Mouse (Mus musculus): ENCODE measurements around the gene Negr1. TPM values are rescaled to one million over a fixed set of nuclear protein-coding genes. Genes with fewer than 3 reads are reported as not detected.

The Negr1 gene
- total RNA-seq, 1 experiment: 0.31 TPM

GRCm38 (mm10) chr3:156934778-156935290 lies 373.2 kb downstream of the Negr1 start:
- H3K9ac ChIP-seq (ENCODE audit: insufficient read depth, low read depth, low read length, poor library complexity, severe bottlenecking): no peak overlapping the region
- in situ Hi-C loops (cut with MboI; ENCODE audit: low sequenced_read_pairs in 2 of 2, unreplicated experiment in 2 of 2): no loop called here
- DNase-seq (ENCODE audit: low read depth, low spot score): no peak
- no peak overlapping the region for H3K27ac ChIP-seq (ENCODE audit: insufficient read depth, low read depth, low read length, poor library complexity, severe bottlenecking)
- no peaks in the 10 kb centered on the region for H3K36me3 ChIP-seq (ENCODE audit: control insufficient read depth, insufficient read depth, low read length, poor library complexity, severe bottlenecking)
- no peaks in the 10 kb centered on the region for H3K9me3 ChIP-seq (ENCODE audit: control insufficient read depth, insufficient read depth, low read depth, low read length)
- H3K4me1 ChIP-seq (ENCODE audit: control insufficient read depth in 2 of 2, insufficient read depth in 2 of 2, low read length in 2 of 2, poor library complexity in 1 of 2): no peaks in the 10 kb centered on the region
- no peak for TF ChIP-seq MAFK (IDR thresholded peaks at IDR 0.05; ENCODE audit: insufficient read depth, low read depth, low read length)
- no peak for TF ChIP-seq ZC3H11A (IDR thresholded peaks at IDR 0.05; ENCODE audit: borderline replicate concordance, low read depth, low read length)
- no peak for TF ChIP-seq ZNF384 (IDR thresholded peaks at IDR 0.05; ENCODE audit: low read depth, low read length)
- no peak for TF ChIP-seq HCFC1 (IDR thresholded peaks at IDR 0.05; ENCODE audit: borderline replicate concordance, insufficient read depth, low read length)
- no peak for TF ChIP-seq CHD2 (IDR thresholded peaks at IDR 0.05; ENCODE audit: low read depth, low read length)
- H3K4me3 ChIP-seq (ENCODE audit: insufficient read depth in 1 of 2, low read depth in 1 of 2, low read length in 2 of 2, poor library complexity in 1 of 2, severe bottlenecking in 1 of 2): no peak overlapping the region

- H3K9ac ChIP-seq (ENCODE audit: insufficient read depth, low read depth, low read length, poor library complexity, severe bottlenecking): no peak overlapping the region
- in situ Hi-C loops (cut with MboI; ENCODE audit: low sequenced_read_pairs in 2 of 2, unreplicated experiment in 2 of 2): no loop called here
- no peaks in the 10 kb centered on the region for H3K9me3 ChIP-seq (ENCODE audit: control insufficient read depth, insufficient read depth, low read depth, low read length)
- no peak overlapping the region for H3K4me3 ChIP-seq (ENCODE audit: insufficient read depth in 1 of 2, low read depth in 1 of 2, low read length in 2 of 2, poor library complexity in 1 of 2, severe bottlenecking in 1 of 2)
- H3K4me1 ChIP-seq (ENCODE audit: control insufficient read depth in 2 of 2, insufficient read depth in 2 of 2, low read length in 2 of 2, poor library complexity in 1 of 2): no peaks in the 10 kb centered on the region
- DNase-seq (ENCODE audit: low read depth, low spot score): no peak
- TF ChIP-seq HCFC1 (IDR thresholded peaks at IDR 0.05; ENCODE audit: borderline replicate concordance, insufficient read depth, low read length): no peak
- no peak for TF ChIP-seq CHD2 (IDR thresholded peaks at IDR 0.05; ENCODE audit: low read depth, low read length)
- TF ChIP-seq ZC3H11A (IDR thresholded peaks at IDR 0.05; ENCODE audit: borderline replicate concordance, low read depth, low read length): no peak
- TF ChIP-seq ZNF384 (IDR thresholded peaks at IDR 0.05; ENCODE audit: low read depth, low read length): no peak
- TF ChIP-seq MAFK (IDR thresholded peaks at IDR 0.05; ENCODE audit: insufficient read depth, low read depth, low read length): no peak
- H3K27ac ChIP-seq (ENCODE audit: insufficient read depth, low read depth, low read length, poor library complexity, severe bottlenecking): no peak overlapping the region
- no peaks in the 10 kb centered on the region for H3K36me3 ChIP-seq (ENCODE audit: control insufficient read depth, insufficient read depth, low read length, poor library complexity, severe bottlenecking)
Measured at GRCm38 (mm10) chr3:156947404-156947803, 385.8 kb downstream of the Negr1 start.

- Histone ChIP-seq H3K4me1 (ENCODE audit: control insufficient read depth in 2 of 2, insufficient read depth in 2 of 2, low read length in 2 of 2, poor library complexity in 1 of 2) (no peaks in the 10 kb centered on the region), H3K9me3 (ENCODE audit: control insufficient read depth, insufficient read depth, low read depth, low read length) (no peaks in the 10 kb centered on the region), H3K4me3 (ENCODE audit: insufficient read depth in 1 of 2, low read depth in 1 of 2, low read length in 2 of 2, poor library complexity in 1 of 2, severe bottlenecking in 1 of 2) (no peak overlapping the region), H3K36me3 (ENCODE audit: control insufficient read depth, insufficient read depth, low read length, poor library complexity, severe bottlenecking) (no peaks in the 10 kb centered on the region), H3K9ac (ENCODE audit: insufficient read depth, low read depth, low read length, poor library complexity, severe bottlenecking) (no peak overlapping the region), H3K27ac (ENCODE audit: insufficient read depth, low read depth, low read length, poor library complexity, severe bottlenecking) (no peak overlapping the region)
- DNase-seq (ENCODE audit: low read depth, low spot score): no peak
- in situ Hi-C loops (cut with MboI; ENCODE audit: low sequenced_read_pairs in 2 of 2, unreplicated experiment in 2 of 2): no loop called here
- TF ChIP-seq CHD2 (IDR thresholded peaks at IDR 0.05; ENCODE audit: low read depth, low read length): no peak
- no peak for TF ChIP-seq ZNF384 (IDR thresholded peaks at IDR 0.05; ENCODE audit: low read depth, low read length)
- no peak for TF ChIP-seq MAFK (IDR thresholded peaks at IDR 0.05; ENCODE audit: insufficient read depth, low read depth, low read length)
- TF ChIP-seq ZC3H11A (IDR thresholded peaks at IDR 0.05; ENCODE audit: borderline replicate concordance, low read depth, low read length): no peak
- TF ChIP-seq HCFC1 (IDR thresholded peaks at IDR 0.05; ENCODE audit: borderline replicate concordance, insufficient read depth, low read length): no peak
Measured at GRCm38 (mm10) chr3:156952970-156953369, 391.4 kb downstream of the Negr1 start.

- no peak overlapping the region for H3K27ac ChIP-seq (ENCODE audit: insufficient read depth, low read depth, low read length, poor library complexity, severe bottlenecking)
- in situ Hi-C loops (cut with MboI; ENCODE audit: low sequenced_read_pairs in 2 of 2, unreplicated experiment in 2 of 2): no loop called here
- DNase-seq (ENCODE audit: low read depth, low spot score): no peak
- H3K36me3 ChIP-seq (ENCODE audit: control insufficient read depth, insufficient read depth, low read length, poor library complexity, severe bottlenecking): no peaks in the 10 kb centered on the region
- no peak overlapping the region for H3K9ac ChIP-seq (ENCODE audit: insufficient read depth, low read depth, low read length, poor library complexity, severe bottlenecking)
- no peaks in the 10 kb centered on the region for H3K9me3 ChIP-seq (ENCODE audit: control insufficient read depth, insufficient read depth, low read depth, low read length)
- no peak overlapping the region for H3K4me3 ChIP-seq (ENCODE audit: insufficient read depth in 1 of 2, low read depth in 1 of 2, low read length in 2 of 2, poor library complexity in 1 of 2, severe bottlenecking in 1 of 2)
- TF ChIP-seq ZC3H11A (IDR thresholded peaks at IDR 0.05; ENCODE audit: borderline replicate concordance, low read depth, low read length) (no peak), MAFK (IDR thresholded peaks at IDR 0.05; ENCODE audit: insufficient read depth, low read depth, low read length) (no peak), ZNF384 (IDR thresholded peaks at IDR 0.05; ENCODE audit: low read depth, low read length) (no peak), CHD2 (IDR thresholded peaks at IDR 0.05; ENCODE audit: low read depth, low read length) (no peak), HCFC1 (IDR thresholded peaks at IDR 0.05; ENCODE audit: borderline replicate concordance, insufficient read depth, low read length) (no peak)
- no peaks in the 10 kb centered on the region for H3K4me1 ChIP-seq (ENCODE audit: control insufficient read depth in 2 of 2, insufficient read depth in 2 of 2, low read length in 2 of 2, poor library complexity in 1 of 2)
Measured at GRCm38 (mm10) chr3:156955094-156955493, 393.5 kb downstream of the Negr1 start.

GRCm38 (mm10) chr3:156958640-156959039 lies 397.0 kb downstream of the Negr1 start:
- in situ Hi-C loops (cut with MboI; ENCODE audit: low sequenced_read_pairs in 2 of 2, unreplicated experiment in 2 of 2): no loop called here
- Histone ChIP-seq H3K27ac (ENCODE audit: insufficient read depth, low read depth, low read length, poor library complexity, severe bottlenecking) (no peak overlapping the region), H3K4me3 (ENCODE audit: insufficient read depth in 1 of 2, low read depth in 1 of 2, low read length in 2 of 2, poor library complexity in 1 of 2, severe bottlenecking in 1 of 2) (no peak overlapping the region), H3K36me3 (ENCODE audit: control insufficient read depth, insufficient read depth, low read length, poor library complexity, severe bottlenecking) (no peaks in the 10 kb centered on the region), H3K4me1 (ENCODE audit: control insufficient read depth in 2 of 2, insufficient read depth in 2 of 2, low read length in 2 of 2, poor library complexity in 1 of 2) (no peaks in the 10 kb centered on the region), H3K9ac (ENCODE audit: insufficient read depth, low read depth, low read length, poor library complexity, severe bottlenecking) (no peak overlapping the region), H3K9me3 (ENCODE audit: control insufficient read depth, insufficient read depth, low read depth, low read length) (no peaks in the 10 kb centered on the region)
- no peak for TF ChIP-seq CHD2 (IDR thresholded peaks at IDR 0.05; ENCODE audit: low read depth, low read length)
- no peak for TF ChIP-seq MAFK (IDR thresholded peaks at IDR 0.05; ENCODE audit: insufficient read depth, low read depth, low read length)
- no peak for TF ChIP-seq ZNF384 (IDR thresholded peaks at IDR 0.05; ENCODE audit: low read depth, low read length)
- no peak for DNase-seq (ENCODE audit: low read depth, low spot score)

All from ES-E14 (cell line).